Mouse (Mus musculus) central nervous system, embryonic 11.5 days (tissue): ENCODE data around the gene Slc25a21. TPM values are rescaled to one million over a fixed set of nuclear protein-coding genes. Genes with fewer than 3 reads are reported as not detected.

Source experiments
- polyA plus RNA-seq: library from polyadenylated mRNA; depleted of rRNA; stranded (reverse); fragments of >200 nt; gene quantifications from 2 replicates; pipeline ENCODE4 v1.2.3, GENCODE M21; 2012; rRNA removed

Slc25a21 gene
- polyA plus RNA-seq = 1.4 and 1.9 TPM in 2 replicates

DNA sequence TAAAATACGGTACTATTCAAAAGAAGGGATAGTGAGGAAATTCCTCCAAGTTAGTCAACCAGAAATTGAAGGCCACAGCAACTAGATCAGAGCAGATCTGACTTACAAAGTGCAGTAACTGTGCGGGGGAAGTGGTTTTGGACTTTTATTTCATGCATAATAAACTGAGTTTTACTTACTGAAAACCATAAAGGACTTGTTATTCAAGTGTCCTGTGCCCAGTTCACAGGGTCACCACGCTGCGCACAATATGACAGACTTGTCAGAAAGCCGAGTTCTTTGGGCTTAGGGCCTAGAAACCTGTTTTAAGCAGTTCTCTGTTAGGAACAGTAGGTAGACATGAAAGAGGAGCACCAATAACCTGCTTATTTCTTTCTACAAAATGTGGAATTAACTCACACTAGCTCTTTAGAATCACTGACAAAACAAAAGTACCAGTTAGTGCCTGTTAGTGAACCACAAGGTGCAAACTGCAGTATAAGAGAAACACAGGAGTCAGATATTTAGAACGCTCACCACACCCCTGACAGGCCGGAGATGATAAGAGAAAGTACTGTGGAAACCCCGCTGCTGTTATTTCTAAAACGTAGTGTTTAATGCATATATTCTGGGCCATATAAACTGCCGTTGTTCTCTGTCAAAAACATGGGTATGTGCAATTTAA lies at the start of gene Slc25a21:
Gene Slc25a21 (minus strand): TSS at position 110 of the 664 bp plus-strand sequence.

DNA sequence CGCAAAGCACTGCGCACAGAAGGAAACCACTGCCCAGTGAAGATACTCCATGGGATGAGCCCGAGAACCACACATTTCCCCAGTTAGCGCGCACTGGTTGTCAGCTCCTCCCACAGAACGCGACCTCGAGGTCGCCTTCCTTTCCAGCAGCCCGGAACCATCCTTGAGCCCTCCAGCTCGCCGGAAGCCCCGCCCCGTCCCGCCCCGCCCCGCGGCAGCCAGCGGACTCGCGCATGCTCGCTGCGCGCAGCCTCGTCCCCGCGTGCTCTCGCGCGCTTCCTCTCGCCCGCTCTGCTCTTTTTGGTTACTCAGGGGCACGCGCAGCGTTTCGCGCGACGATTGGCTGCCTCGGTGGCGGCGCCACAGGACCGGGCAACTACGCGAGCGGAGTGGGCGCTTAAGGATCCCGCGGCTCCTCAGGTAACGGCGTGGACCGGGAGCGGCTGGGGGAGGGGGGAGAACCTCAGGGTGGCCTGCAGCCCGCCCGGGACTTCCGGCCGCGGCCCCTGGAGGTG lies 33.0 kb upstream of the Slc25a21 start, which contains the start of the genes Prps1l3 and Mipol1:
Gene Prps1l3 (plus strand): TSS at position 221 of the 515 bp plus-strand sequence.
Gene Mipol1 (plus strand): TSS at position 236 of the 515 bp plus-strand sequence.

DNA sequence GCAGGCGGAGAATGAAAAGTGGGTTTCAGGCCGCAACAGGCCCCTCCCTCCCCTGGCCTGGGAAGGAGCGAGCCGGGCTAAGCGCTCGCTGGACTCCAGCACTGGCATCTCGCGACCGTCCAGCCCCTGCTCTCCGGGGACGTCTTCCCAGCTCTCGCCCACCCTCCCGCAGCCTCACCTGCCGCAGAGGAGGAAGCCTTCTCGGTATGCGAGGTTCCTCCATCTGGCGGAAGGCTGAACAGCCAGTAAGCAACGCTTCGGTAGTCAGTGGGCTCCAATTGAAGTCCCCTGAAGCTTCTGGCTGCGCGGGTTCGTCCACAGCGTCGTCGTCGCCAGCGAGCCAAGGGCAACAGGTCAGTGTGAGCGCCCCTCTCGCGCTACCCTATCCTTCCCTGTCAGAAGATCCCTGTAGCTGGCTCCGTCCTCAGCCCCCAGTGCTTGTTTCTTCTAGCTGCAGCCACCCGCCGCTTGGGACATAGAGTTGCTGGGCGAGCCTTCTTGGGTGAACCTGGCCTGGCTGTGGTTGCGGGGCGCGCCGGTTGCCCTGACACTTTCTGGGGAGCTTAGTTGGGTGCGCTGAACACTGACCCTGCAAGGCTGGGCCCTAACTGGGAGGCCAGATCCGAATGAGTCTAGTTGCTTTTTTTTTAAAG lies 505.7 kb downstream of the Slc25a21 start, which contains the start of gene Pax9:
Gene Pax9 (plus strand): TSS at position 341 of the 653 bp plus-strand sequence.

Other genes with a start within 250 kb of the Slc25a21 start
- gene Prps1l3, start 32.9 kb upstream of the Slc25a21 start, polyA plus RNA-seq = 37.5 and 42.3 TPM in 2 replicates
- gene Mipol1, start 33.0 kb upstream of the Slc25a21 start, polyA plus RNA-seq = 5.5 and 6.6 TPM in 2 replicates